Mouse (Mus musculus) liver, adult 2 months (tissue): ENCODE results near the gene Hic2. TPM values are rescaled to one million over a fixed set of nuclear protein-coding genes. Genes with fewer than 3 reads are reported as not detected.

Experiments used
- DNase-seq: peaks from one replicate; pipeline ENCODE4 v3.0.0-alpha.2; 2011; ENCODE audit warnings: low read depth, low spot score; ENCODE audit errors: extremely low read depth
- H3K27ac ChIP-seq: fragments of 200-500 bp; replicated peaks from 2 replicates; pipeline ENCODE4 v1.5.1; 2012; ENCODE audit warnings: low read depth, mild to moderate bottlenecking, control low read depth, inconsistent platforms, low read length; ENCODE audit not compliant: insufficient read depth
- H3K27me3 ChIP-seq: fragments of 200-500 bp; 2 replicates; pipeline ENCODE4 v1.6.1; 2012; ENCODE audit warnings: mild to moderate bottlenecking, moderate library complexity, low read length, inconsistent platforms; ENCODE audit not compliant: control insufficient read depth, insufficient read depth
- H3K36me3 ChIP-seq: fragments of 200-500 bp; 2 replicates; pipeline ENCODE4 v1.6.1; 2012; ENCODE audit warnings: low read length, inconsistent platforms; ENCODE audit not compliant: control insufficient read depth, insufficient read depth
- H3K4me1 ChIP-seq: fragments of 200-500 bp; 2 replicates; pipeline ENCODE4 v1.6.1; 2011; ENCODE audit warnings: low read length; ENCODE audit not compliant: control insufficient read depth, insufficient read depth
- H3K4me3 ChIP-seq: fragments of 200-500 bp; 2 replicates; pipeline ENCODE4 v1.5.1; 2011; ENCODE audit warnings: low read depth, mild to moderate bottlenecking, control low read depth, low read length, moderate library complexity; ENCODE audit not compliant: insufficient read depth
- H3K79me2 ChIP-seq: fragments of 200-500 bp; 2 replicates; pipeline ENCODE4 v1.6.1; 2012; ENCODE audit warnings: inconsistent platforms, mild to moderate bottlenecking, low read length, moderate library complexity; ENCODE audit not compliant: control insufficient read depth, insufficient read depth
- H3K9ac ChIP-seq: fragments of 200-500 bp; 2 replicates; pipeline ENCODE4 v1.6.1; 2012; ENCODE audit warnings: low read depth, mild to moderate bottlenecking, control low read depth, inconsistent platforms, low read length
- CTCF ChIP-seq: fragments of 200-500 bp; IDR thresholded peaks from 2 replicates; pipeline ENCODE4 v1.5.1; 2011; ENCODE audit warnings: low read depth, low read length, control low read depth
- POLR2A ChIP-seq: fragments of 200-500 bp; IDR thresholded peaks from 2 replicates; pipeline ENCODE4 v1.6.1; 2011; ENCODE audit warnings: low read length, control low read depth; ENCODE audit not compliant: insufficient read depth; ENCODE audit errors: extremely low read depth
- WGBS: fragments of 180-500 bp; shearing (Covaris S2); methylation state at CpG from one replicate; pipeline ENCODE4 v1.1.7; 2018; 5-methylcytosine and 5-hydroxymethylcytosine counted together
- polyA plus RNA-seq: library from polyadenylated mRNA; depleted of rRNA; stranded (reverse); fragments of >200 nt; gene quantifications from 2 replicates; pipeline ENCODE4 v1.2.3, GENCODE M21; 2012
- total RNA-seq: library from RNA; depleted of rRNA; stranded (reverse); fragments of >200 nt; gene quantifications from 2 replicates; pipeline ENCODE4 v1.2.3, GENCODE M21; 2014

Hic2 gene
- total and polyA plus RNA-seq, 2 experiments, result 0.83 to 0.87 TPM

- Histone ChIP-seq H3K4me1 (no peaks in the 10 kb centered on the region), H3K36me3 (no peaks in the 10 kb centered on the region), H3K27ac (no peak overlapping the region), H3K79me2 (no peaks in the 10 kb centered on the region), H3K27me3 (no peaks in the 10 kb centered on the region), H3K4me3 (no peak overlapping the region), H3K9ac (no peak overlapping the region)
- no peak for TF ChIP-seq CTCF
- TF ChIP-seq POLR2A, result no peak
- no peak for DNase-seq
- WGBS, result 94% methylated on average over 1 of the region's 1 CpGs
Measured at GRCm38 (mm10) chr16:17261341-17261740, 28.0 kb downstream of the Hic2 start.

- no peaks in the 10 kb centered on the region for H3K27me3 ChIP-seq
- no peaks in the 10 kb centered on the region for H3K36me3 ChIP-seq
- no peaks in the 10 kb centered on the region for H3K4me1 ChIP-seq
- H3K9ac ChIP-seq, result no peak overlapping the region
- TF ChIP-seq POLR2A (no peak), CTCF (no peak)
- DNase-seq, result no peak
- no peak overlapping the region for H3K27ac ChIP-seq
- H3K79me2 ChIP-seq, result no peaks in the 10 kb centered on the region
- 89% methylated on average over 3 of the region's 3 CpGs for WGBS
- no peak overlapping the region for H3K4me3 ChIP-seq
Measured at GRCm38 (mm10) chr16:17266113-17266512, 32.7 kb downstream of the Hic2 start.

GRCm38 (mm10) chr16:17267937-17268336, 34.6 kb downstream of the Hic2 start:
- Histone ChIP-seq H3K27ac (no peak overlapping the region), H3K4me3 (no peak overlapping the region), H3K9ac (no peak overlapping the region), H3K79me2 (no peaks in the 10 kb centered on the region), H3K36me3 (no peaks in the 10 kb centered on the region), H3K27me3 (no peaks in the 10 kb centered on the region), H3K4me1 (no peaks in the 10 kb centered on the region)
- 79% methylated on average over 5 of the region's 5 CpGs for WGBS
- no peak for DNase-seq
- TF ChIP-seq CTCF (no peak), POLR2A (no peak)

- Histone ChIP-seq H3K27ac (no peak overlapping the region), H3K4me1 (no peaks in the 10 kb centered on the region), H3K79me2 (no peaks in the 10 kb centered on the region), H3K27me3 (no peaks in the 10 kb centered on the region), H3K9ac (no peak overlapping the region), H3K4me3 (no peak overlapping the region), H3K36me3 (no peaks in the 10 kb centered on the region)
- DNase-seq, result no peak
- TF ChIP-seq POLR2A (no peak), CTCF (no peak)
- WGBS, result 91% methylated on average over 5 of the region's 5 CpGs
Measured at GRCm38 (mm10) chr16:17269872-17270271, 36.5 kb downstream of the Hic2 start.

GRCm38 (mm10) chr16:17271124-17271523, 37.8 kb downstream of the Hic2 start:
- no peak for DNase-seq

GRCm38 (mm10) chr16:17271856-17272255, 38.5 kb downstream of the Hic2 start:
- Histone ChIP-seq H3K4me3 (no peak overlapping the region), H3K79me2 (no peaks in the 10 kb centered on the region), H3K27ac (no peak overlapping the region), H3K4me1 (peaks cover 3% of the 10 kb centered on the region), H3K27me3 (no peaks in the 10 kb centered on the region), H3K9ac (no peak overlapping the region), H3K36me3 (no peaks in the 10 kb centered on the region)
- DNase-seq, result no peak
- no peak for TF ChIP-seq CTCF
- TF ChIP-seq POLR2A, result no peak
- WGBS, result 84% methylated on average over 6 of the region's 6 CpGs

More at GRCm38 (mm10) chr16:17271124-17271523, 37.8 kb downstream of the Hic2 start:
- H3K79me2 ChIP-seq, result no peaks in the 10 kb centered on the region
- no peaks in the 10 kb centered on the region for H3K36me3 ChIP-seq
- H3K9ac ChIP-seq, result no peak overlapping the region
- no peaks in the 10 kb centered on the region for H3K4me1 ChIP-seq
- no peak overlapping the region for H3K27ac ChIP-seq
- no peak overlapping the region for H3K4me3 ChIP-seq
- WGBS, result 67% methylated on average over 4 of the region's 4 CpGs
- TF ChIP-seq POLR2A, result no peak
- peak; percentile 9; the same call in 1 of the 2 replicates for TF ChIP-seq CTCF
- H3K27me3 ChIP-seq, result no peaks in the 10 kb centered on the region
